Mouse (Mus musculus) liver, postnatal 0 days (tissue): ENCODE measurements around the gene Alkal2.

ENCODE experiments used
- CTCF ChIP-seq: sonication (generic); IDR thresholded peaks from 2 replicates; pipeline ENCODE4 v1.5.1; 2016; ENCODE audit warnings: antibody characterized with exemption, low read depth
- EP300 ChIP-seq: IDR thresholded peaks from 2 replicates; pipeline ENCODE4 v1.6.1; 2016; ENCODE audit warnings: antibody characterized with exemption, low read depth, mild to moderate bottlenecking

GRCm38 (mm10) chr12:30928182-30928581 is 44.1 kb downstream of the Alkal2 start:
- TF ChIP-seq CTCF (no peak), EP300 (no peak)
